Mouse (Mus musculus): ENCODE measurements around the gene Slx4ip. TPM values are rescaled to one million over a fixed set of nuclear protein-coding genes. Genes with fewer than 3 reads are reported as not detected.
A peak's percentile ranks its signal among the peaks of the same experiment; 100 is the strongest.

Slx4ip gene
- polyA plus RNA-seq, 1 experiment from 2014 or later = 11.9 TPM

DNA sequence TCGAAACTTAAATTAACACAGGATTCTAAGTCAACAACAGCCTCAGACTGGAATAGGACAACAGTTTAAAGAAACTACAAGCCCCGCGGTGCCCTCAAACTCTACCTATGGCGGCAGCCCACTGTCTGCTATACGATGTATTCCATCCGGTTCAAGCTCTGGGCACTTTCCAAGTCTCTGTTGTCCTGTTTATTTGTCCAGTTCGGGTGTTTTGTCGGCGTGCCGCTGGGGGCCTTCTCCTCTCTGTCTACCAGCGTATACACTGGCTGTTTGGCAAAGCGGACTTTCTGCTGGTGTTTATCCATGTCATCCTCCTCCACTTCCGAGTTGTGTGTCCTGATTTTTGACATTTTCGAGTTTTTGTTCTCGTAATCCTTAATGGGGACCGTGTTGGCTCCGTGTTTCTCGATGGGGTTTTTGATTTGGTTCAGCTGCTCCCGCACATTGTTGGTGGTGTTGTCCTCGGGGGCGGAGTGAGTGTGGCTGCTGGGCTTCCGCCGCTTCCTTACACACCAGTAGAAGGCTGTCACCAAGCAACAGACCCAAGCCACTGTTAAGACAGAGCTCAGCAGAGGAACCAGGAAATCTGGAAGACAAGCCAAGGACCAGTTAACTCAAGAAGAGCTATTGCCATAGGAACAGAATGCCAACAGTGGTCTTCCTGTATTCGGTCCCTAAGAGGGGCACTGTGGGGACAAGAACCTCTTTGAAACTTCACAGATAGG is 192.0 kb downstream of the Slx4ip start:
- no peak overlapping the region for H3K4me3 ChIP-seq (ENCODE audit: low read depth, low read length)
- no peak for DNase-seq (ENCODE audit: low spot score)
- 91% methylated on average over 24 of the region's 24 CpGs for WGBS
- no peak overlapping the region for H3K4me2 ChIP-seq (replicated peaks; ENCODE audit: low read depth, low read length)
- no peaks in the 10 kb centered on the region for H3K27me3 ChIP-seq (ENCODE audit: control insufficient read depth, insufficient read depth, low read length)
- 0 out of 2 replicates have a peak, but pooled peaks cover 8% of the 10 kb centered on the region for H3K36me3 ChIP-seq (ENCODE audit: control insufficient read depth, insufficient read depth, low read length)
- H3K9ac ChIP-seq (ENCODE audit: low read depth, low read length) = no peak overlapping the region
- no peak for ATAC-seq (ENCODE audit: low FRiP score)
- H3K9me3 ChIP-seq (ENCODE audit: control insufficient read depth, low read length) = no peaks in the 10 kb centered on the region
- H3K4me1 ChIP-seq (replicated peaks; ENCODE audit: control insufficient read depth, insufficient read depth, low read length) = peaks cover 5% of the 10 kb centered on the region; the same call in 1 of the 2 replicates
- no peak overlapping the region for H3K27ac ChIP-seq (ENCODE audit: low read depth, low read length)

DNA sequence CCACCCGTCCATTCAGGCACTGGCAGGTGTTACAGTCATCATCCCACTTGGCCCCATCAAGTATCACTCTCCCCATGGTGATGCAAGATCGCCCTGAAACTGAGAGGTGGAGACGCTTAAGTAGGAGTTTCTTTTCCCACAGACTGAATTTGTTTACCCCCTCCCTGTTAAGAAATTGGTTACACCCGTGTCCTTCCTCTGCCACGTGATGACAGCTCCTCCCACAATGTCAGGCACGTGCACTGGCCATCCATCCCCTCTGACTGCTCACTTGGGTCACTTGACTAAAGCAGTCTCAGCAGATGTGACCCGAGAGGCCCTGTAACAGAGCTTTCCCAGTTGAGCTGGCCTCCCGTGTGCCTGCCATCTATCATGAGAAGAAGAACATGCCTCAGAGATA is 194.2 kb downstream of the Slx4ip start:
- H3K9ac ChIP-seq (ENCODE audit: low read depth, low read length) = no peak overlapping the region
- ATAC-seq (ENCODE audit: low FRiP score) (no peak), DNase-seq (ENCODE audit: low spot score) (no peak)
- H3K4me1 ChIP-seq (replicated peaks; ENCODE audit: control insufficient read depth, insufficient read depth, low read length) = peaks cover 5% of the 10 kb centered on the region; the same call in 1 of the 2 replicates
- no peaks in the 10 kb centered on the region for H3K27me3 ChIP-seq (ENCODE audit: control insufficient read depth, insufficient read depth, low read length)
- H3K4me3 ChIP-seq (ENCODE audit: low read depth, low read length) = no peak overlapping the region
- H3K36me3 ChIP-seq (ENCODE audit: control insufficient read depth, insufficient read depth, low read length) = 0 out of 2 replicates have a peak, but pooled peaks cover 12% of the 10 kb centered on the region
- H3K9me3 ChIP-seq (ENCODE audit: control insufficient read depth, low read length) = no peaks in the 10 kb centered on the region
- no peak overlapping the region for H3K4me2 ChIP-seq (replicated peaks; ENCODE audit: low read depth, low read length)
- H3K27ac ChIP-seq (ENCODE audit: low read depth, low read length) = no peak overlapping the region
- 67% methylated on average over 8 of the region's 8 CpGs for WGBS

DNA sequence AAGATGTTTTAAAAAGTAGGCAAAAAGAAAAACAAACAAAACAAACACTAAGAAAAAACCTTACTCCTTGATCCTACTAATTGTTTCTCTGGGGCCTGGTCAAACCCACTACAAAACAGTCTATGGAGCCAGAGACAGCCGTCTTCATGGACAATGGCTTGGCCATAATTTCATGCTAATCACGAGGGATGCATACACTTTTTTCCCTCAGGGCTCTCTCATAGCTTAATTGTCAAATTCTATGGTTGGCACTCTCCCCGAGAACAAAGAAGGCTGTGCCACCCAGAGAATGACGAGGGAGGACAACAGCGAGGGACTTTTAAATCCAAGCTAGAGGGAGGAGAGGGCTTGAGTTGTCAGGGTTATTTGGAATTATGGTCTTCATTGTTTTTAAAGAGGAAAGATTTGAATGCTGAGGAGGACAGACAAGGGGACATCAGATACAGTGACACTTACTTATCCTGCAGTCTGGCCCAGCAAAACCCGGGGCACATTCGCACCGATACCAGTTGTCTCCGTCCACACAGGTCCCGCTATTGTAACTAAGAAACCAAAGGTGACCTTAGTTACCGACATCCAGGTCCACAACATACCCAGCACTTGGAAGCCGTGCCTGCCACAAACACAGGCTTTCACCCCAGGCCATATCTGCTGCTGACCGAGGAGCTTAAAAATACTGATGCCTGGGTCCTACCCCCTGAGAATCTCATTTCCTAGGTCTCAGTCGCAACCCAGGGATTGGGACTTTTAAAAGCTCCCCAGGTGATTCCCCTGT is 195.8 kb downstream of the Slx4ip start:
- Histone ChIP-seq H3K36me3 (ENCODE audit: control insufficient read depth, insufficient read depth, low read length) (0 out of 2 replicates have a peak, but pooled peaks cover 12% of the 10 kb centered on the region), H3K9ac (ENCODE audit: low read depth, low read length) (no peak overlapping the region), H3K4me3 (ENCODE audit: low read depth, low read length) (no peak overlapping the region), H3K4me1 (replicated peaks; ENCODE audit: control insufficient read depth, insufficient read depth, low read length) (peaks cover 8% of the 10 kb centered on the region; the same call in 1 of the 2 replicates), H3K4me2 (replicated peaks; ENCODE audit: low read depth, low read length) (no peak overlapping the region), H3K9me3 (ENCODE audit: control insufficient read depth, low read length) (no peaks in the 10 kb centered on the region), H3K27ac (ENCODE audit: low read depth, low read length) (0 out of 2 replicates have a peak overlapping the region, but pooled peaks have one; percentile 51), H3K27me3 (ENCODE audit: control insufficient read depth, insufficient read depth, low read length) (no peaks in the 10 kb centered on the region)
- peak; percentile 51 for ATAC-seq (ENCODE audit: low FRiP score)
- WGBS = 61% methylated on average over 14 of the region's 14 CpGs
- DNase-seq (ENCODE audit: low spot score) = peak; percentile 28

DNA sequence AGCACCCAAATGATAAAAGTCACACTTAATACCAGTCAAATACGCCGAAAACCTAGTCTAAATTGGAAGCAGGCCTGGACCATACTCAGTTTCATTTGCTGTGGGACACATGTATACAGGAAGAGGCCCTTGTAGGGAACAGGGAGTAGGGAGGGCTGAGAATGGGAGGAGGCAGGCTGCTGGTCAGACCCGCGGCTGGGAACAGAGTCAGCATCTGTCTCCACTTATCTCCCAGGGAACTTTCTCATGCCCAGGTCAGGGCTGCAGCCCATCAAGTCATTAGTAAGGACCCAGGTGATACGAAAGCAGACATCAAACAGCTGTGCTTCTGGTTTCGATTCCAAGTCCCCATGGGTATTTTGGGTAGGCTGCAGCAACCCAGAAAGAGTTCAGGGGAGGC is 196.7 kb downstream of the Slx4ip start:
- DNase-seq (ENCODE audit: low spot score) (peak; percentile 19), ATAC-seq (ENCODE audit: low FRiP score) (no peak)
- Histone ChIP-seq H3K9ac (ENCODE audit: low read depth, low read length) (no peak overlapping the region), H3K27me3 (ENCODE audit: control insufficient read depth, insufficient read depth, low read length) (no peaks in the 10 kb centered on the region), H3K36me3 (ENCODE audit: control insufficient read depth, insufficient read depth, low read length) (0 out of 2 replicates have a peak, but pooled peaks cover 12% of the 10 kb centered on the region), H3K4me3 (ENCODE audit: low read depth, low read length) (no peak overlapping the region), H3K27ac (ENCODE audit: low read depth, low read length) (no peak overlapping the region), H3K4me2 (replicated peaks; ENCODE audit: low read depth, low read length) (no peak overlapping the region), H3K9me3 (ENCODE audit: control insufficient read depth, low read length) (no peaks in the 10 kb centered on the region), H3K4me1 (replicated peaks; ENCODE audit: control insufficient read depth, insufficient read depth, low read length) (peaks cover 9% of the 10 kb centered on the region)
- WGBS = 61% methylated on average over 6 of the region's 6 CpGs

DNA sequence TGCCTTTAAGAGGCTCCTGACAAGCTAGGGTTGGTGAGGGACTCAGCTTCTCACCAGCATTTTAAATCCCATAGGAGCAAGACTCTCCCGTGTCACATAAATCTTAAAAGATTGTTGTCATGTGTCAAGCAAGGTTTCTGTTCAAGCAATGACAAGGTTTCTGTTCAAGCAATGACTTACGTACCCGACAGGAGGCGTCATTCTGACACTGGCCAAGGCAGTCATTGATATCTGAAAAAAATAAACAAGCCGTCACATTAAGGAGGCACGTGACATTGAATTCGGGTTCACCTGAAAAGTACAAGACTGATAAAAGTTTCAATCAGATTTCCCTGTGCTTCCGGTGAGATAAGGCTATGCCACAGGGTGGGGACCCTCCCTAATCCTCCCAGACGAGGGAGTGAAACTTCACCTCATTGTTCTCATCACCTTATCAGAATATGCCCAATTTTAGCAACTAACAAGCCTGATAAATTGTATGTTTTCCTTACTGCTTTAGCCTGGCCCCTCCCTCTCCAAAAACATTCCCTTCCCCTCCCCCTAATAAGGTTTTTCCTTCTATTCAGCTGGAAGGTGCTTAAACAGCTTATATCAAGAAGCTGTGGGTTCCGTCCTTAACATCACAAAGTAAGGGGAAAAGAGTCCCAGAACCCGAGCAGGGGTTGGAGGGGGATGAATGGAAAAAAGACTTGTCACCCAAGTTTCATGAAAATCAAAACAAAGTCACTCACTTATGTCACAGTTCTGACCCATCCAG is 200.9 kb downstream of the Slx4ip start:
- WGBS = 65% methylated on average over 11 of the region's 11 CpGs
- Histone ChIP-seq H3K36me3 (ENCODE audit: control insufficient read depth, insufficient read depth, low read length) (0 out of 2 replicates have a peak, but pooled peaks cover 5% of the 10 kb centered on the region), H3K4me2 (replicated peaks; ENCODE audit: low read depth, low read length) (no peak overlapping the region), H3K4me3 (ENCODE audit: low read depth, low read length) (no peak overlapping the region), H3K9ac (ENCODE audit: low read depth, low read length) (no peak overlapping the region), H3K27me3 (ENCODE audit: control insufficient read depth, insufficient read depth, low read length) (no peaks in the 10 kb centered on the region), H3K4me1 (replicated peaks; ENCODE audit: control insufficient read depth, insufficient read depth, low read length) (peaks cover 12% of the 10 kb centered on the region), H3K9me3 (ENCODE audit: control insufficient read depth, low read length) (no peaks in the 10 kb centered on the region), H3K27ac (ENCODE audit: low read depth, low read length) (no peak overlapping the region)
- peak; percentile 0; the same call in 1 of the 2 replicates for ATAC-seq (ENCODE audit: low FRiP score)
- DNase-seq (ENCODE audit: low spot score) = no peak

DNA sequence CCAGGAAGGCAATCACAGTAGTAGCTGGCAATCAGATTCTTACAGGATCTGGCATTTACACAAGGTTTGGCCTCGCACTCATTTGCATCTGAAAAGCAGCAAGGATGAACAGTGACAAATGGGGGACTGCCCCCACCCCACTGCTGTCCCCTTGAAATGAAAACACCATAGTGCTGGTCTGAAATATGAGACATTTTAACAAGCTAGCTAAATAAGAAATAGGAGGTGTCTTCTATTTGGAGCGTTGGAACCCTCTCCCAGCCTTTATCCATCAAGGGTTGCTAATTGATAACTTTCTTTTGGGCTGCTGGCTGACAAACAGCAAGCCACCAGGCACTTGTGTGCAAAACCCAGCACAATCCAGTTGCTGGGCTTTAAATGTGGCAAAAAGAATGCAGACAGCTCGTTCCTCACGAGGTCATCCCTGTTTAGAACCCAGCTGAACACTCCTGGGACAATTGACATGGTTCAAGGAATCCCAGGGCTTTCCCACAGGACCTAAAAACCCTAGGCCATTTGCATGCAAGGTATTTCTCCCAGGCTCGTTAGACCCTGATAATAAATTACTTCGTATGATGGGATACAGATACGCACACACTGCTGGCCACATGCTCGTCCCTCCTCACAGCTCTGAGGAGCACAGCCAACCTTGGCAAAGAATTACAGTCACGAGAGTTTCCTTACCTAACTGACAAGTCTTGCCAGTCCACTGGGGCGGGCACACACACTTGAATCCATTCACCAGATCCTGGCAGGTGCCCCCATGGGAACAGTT is 201.7 kb downstream of the Slx4ip start:
- DNase-seq (ENCODE audit: low spot score) (no peak), ATAC-seq (ENCODE audit: low FRiP score) (peak; percentile 65)
- H3K4me2 ChIP-seq (replicated peaks; ENCODE audit: low read depth, low read length) = no peak overlapping the region

DNA sequence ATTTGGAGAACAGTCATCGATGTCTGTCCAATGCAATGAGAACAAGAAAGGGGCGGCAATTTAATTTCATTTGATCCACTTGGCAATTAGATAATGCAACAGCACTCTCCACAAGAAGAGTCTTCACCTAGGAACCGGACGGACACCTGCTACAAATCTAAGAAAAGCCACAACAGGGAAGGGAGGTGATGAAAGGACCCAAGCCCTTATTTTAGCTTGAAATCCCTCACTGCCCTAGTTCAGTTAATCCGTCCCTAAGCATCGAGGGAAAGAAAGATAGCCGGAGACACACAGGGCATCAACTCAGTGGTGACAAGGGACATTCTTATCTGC is 202.2 kb downstream of the Slx4ip start:
- DNase-seq (ENCODE audit: low spot score) = no peak
- ATAC-seq (ENCODE audit: low FRiP score) = no peak
- Histone ChIP-seq H3K4me3 (ENCODE audit: low read depth, low read length) (no peak overlapping the region), H3K36me3 (ENCODE audit: control insufficient read depth, insufficient read depth, low read length) (0 out of 2 replicates have a peak, but pooled peaks cover 5% of the 10 kb centered on the region), H3K9ac (ENCODE audit: low read depth, low read length) (no peak overlapping the region), H3K4me2 (replicated peaks; ENCODE audit: low read depth, low read length) (no peak overlapping the region), H3K27ac (ENCODE audit: low read depth, low read length) (peak overlapping the region; percentile 58; the same call in 1 of the 2 replicates), H3K27me3 (ENCODE audit: control insufficient read depth, insufficient read depth, low read length) (no peaks in the 10 kb centered on the region), H3K4me1 (replicated peaks; ENCODE audit: control insufficient read depth, insufficient read depth, low read length) (peaks cover 15% of the 10 kb centered on the region), H3K9me3 (ENCODE audit: control insufficient read depth, low read length) (no peaks in the 10 kb centered on the region)
- WGBS = 57% methylated on average over 7 of the region's 7 CpGs

More for the DNA sequence above, 201.7 kb downstream of the Slx4ip start:
- peaks cover 12% of the 10 kb centered on the region for H3K4me1 ChIP-seq (replicated peaks; ENCODE audit: control insufficient read depth, insufficient read depth, low read length)
- H3K4me3 ChIP-seq (ENCODE audit: low read depth, low read length) = no peak overlapping the region
- H3K27me3 ChIP-seq (ENCODE audit: control insufficient read depth, insufficient read depth, low read length) = no peaks in the 10 kb centered on the region
- H3K9ac ChIP-seq (ENCODE audit: low read depth, low read length) = no peak overlapping the region
- H3K9me3 ChIP-seq (ENCODE audit: control insufficient read depth, low read length) = no peaks in the 10 kb centered on the region
- WGBS = 22% methylated on average over 10 of the region's 10 CpGs
- 0 out of 2 replicates have a peak, but pooled peaks cover 5% of the 10 kb centered on the region for H3K36me3 ChIP-seq (ENCODE audit: control insufficient read depth, insufficient read depth, low read length)
- H3K27ac ChIP-seq (ENCODE audit: low read depth, low read length) = peak overlapping the region; percentile 58

DNA sequence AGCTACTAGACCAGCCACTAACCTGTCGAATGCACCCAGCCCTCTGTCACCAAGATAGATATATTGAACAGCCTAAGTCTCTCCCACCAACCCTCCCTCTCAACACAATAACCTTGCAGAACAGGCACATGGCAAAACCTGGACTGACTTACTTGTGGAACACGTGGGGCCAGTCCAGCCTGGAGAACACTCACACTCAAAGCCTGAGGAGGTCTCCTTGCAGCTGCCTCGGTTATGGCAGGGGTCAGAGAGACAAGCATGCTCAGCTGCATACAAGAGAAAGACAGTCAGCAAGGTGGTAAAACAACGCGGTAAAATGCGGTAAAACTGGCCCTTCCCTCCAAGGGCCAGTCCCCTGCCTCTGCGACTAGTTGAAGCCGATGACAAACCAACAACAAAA is 203.3 kb downstream of the Slx4ip start:
- H3K27ac ChIP-seq (ENCODE audit: low read depth, low read length) = no peak overlapping the region
- H3K36me3 ChIP-seq (ENCODE audit: control insufficient read depth, insufficient read depth, low read length) = 0 out of 2 replicates have a peak, but pooled peaks cover 5% of the 10 kb centered on the region
- no peak for ATAC-seq (ENCODE audit: low FRiP score)
- peaks cover 21% of the 10 kb centered on the region for H3K4me1 ChIP-seq (replicated peaks; ENCODE audit: control insufficient read depth, insufficient read depth, low read length)
- WGBS = 66% methylated on average over 8 of the region's 8 CpGs
- H3K9ac ChIP-seq (ENCODE audit: low read depth, low read length) = no peak overlapping the region
- DNase-seq (ENCODE audit: low spot score) = no peak
- H3K27me3 ChIP-seq (ENCODE audit: control insufficient read depth, insufficient read depth, low read length) = no peaks in the 10 kb centered on the region
- no peaks in the 10 kb centered on the region for H3K9me3 ChIP-seq (ENCODE audit: control insufficient read depth, low read length)
- H3K4me3 ChIP-seq (ENCODE audit: low read depth, low read length) = no peak overlapping the region
- H3K4me2 ChIP-seq (replicated peaks; ENCODE audit: low read depth, low read length) = no peak overlapping the region

All from hindbrain, embryonic 11.5 days (tissue).